20 mouse cellular contexts compared by ENCODE assay signal in the genomic region with DNA sequence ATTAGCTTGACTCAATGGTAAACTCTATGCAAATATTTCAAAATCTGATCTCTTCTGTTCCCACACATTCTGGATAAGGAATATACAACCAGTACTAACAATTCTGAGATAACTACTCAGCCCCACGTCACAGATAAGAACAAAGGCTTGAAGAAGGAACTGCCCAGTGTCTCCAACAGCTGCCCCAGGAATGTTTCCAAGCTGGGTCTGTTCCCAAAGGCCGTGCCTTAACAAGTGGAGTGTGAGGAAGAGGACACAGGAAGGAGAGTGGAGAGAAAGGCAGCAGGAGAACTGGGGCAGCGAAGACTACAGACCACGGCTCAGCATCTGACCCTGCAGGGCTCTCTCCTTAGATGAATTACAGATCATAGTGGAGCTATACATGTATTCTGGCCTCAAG. TPM values are rescaled to one million over a fixed set of nuclear protein-coding genes. Genes with fewer than 3 reads are reported as not detected.
DNase-seq lines count a peak whose midpoint lies in the region; ATAC-seq and TF ChIP-seq lines count a peak whose summit lies in the region.
"Had no signal": no experiment of that assay in that cellular context is flagged by ENCODE, and none has a peak within 500 bp of the region (broad histone marks: within the 10 kb centered on the region; RNA-seq: fewer than 3 reads in every experiment).

No protein-coding gene starts in this region.

- H3K9ac ChIP-seq in lung, postnatal 0 days (replicated peaks; ENCODE audit: low read depth) = no peak overlapping the region
- no peak overlapping the region for H3K9ac ChIP-seq in heart, adult 2 months (ENCODE audit: low read depth, low read length)
- H3K9ac ChIP-seq in heart, embryonic 15.5 days = no peak overlapping the region
- H3K9ac ChIP-seq in kidney, embryonic 16.5 days (replicated peaks; ENCODE audit: low read length) = no peak overlapping the region
- H3K9ac ChIP-seq: embryonic facial prominence, embryonic 15.5 days; neural tube, embryonic 12.5 days; stomach, embryonic 15.5 days had no signal

- peak; percentile 45 for DNase-seq in lung, postnatal 0 days (ENCODE audit: low spot score)
- DNase-seq in lung, postnatal 25 days (ENCODE audit: low spot score) = no peak
- peak; percentile 49 to 64 for DNase-seq in heart, adult 2 months
- no peak for DNase-seq in thymus, postnatal 10 days (ENCODE audit: low spot score in 2 of 2)
- DNase-seq: adrenal gland, postnatal 10 days; cerebellum, adult 2 months; liver; lung, adult 18-20 months; spleen, adult 18-20 months; thymus, postnatal 36 days had no signal

- no peak overlapping the region for H3K4me2 ChIP-seq in lung, postnatal 0 days (replicated peaks; ENCODE audit: low read depth, low read length)
- no peak overlapping the region; the same call in 1 of the 2 replicates for H3K4me2 ChIP-seq in heart, embryonic 15.5 days
- H3K4me2 ChIP-seq in kidney, embryonic 16.5 days (replicated peaks; ENCODE audit: low read depth, low read length) = no peak overlapping the region
- H3K4me2 ChIP-seq: embryonic facial prominence, embryonic 15.5 days; neural tube, embryonic 12.5 days; stomach, embryonic 15.5 days had no signal

- peaks cover 10% of the 10 kb centered on the region; the same call in 1 of the 2 replicates for H3K4me1 ChIP-seq in lung, postnatal 0 days (ENCODE audit: insufficient read depth, low read depth, low read length)
- peaks cover 18% of the 10 kb centered on the region for H3K4me1 ChIP-seq in heart, adult 2 months (ENCODE audit: control insufficient read depth, insufficient read depth, low read length)
- peaks cover 86% of the 10 kb centered on the region for H3K4me1 ChIP-seq in heart, embryonic 15.5 days (replicated peaks)
- H3K4me1 ChIP-seq in small intestine, adult 2 months (ENCODE audit: control insufficient read depth, insufficient read depth, insufficient read length, low read length) = peaks cover 32% of the 10 kb centered on the region
- H3K4me1 ChIP-seq in kidney, embryonic 16.5 days (ENCODE audit: insufficient read depth, low read length) = peaks cover 35% of the 10 kb centered on the region

- no peak overlapping the region for H3K27ac ChIP-seq in lung, postnatal 0 days (ENCODE audit: low read length)
- peak overlapping the region; percentile 45 for H3K27ac ChIP-seq in heart, adult 2 months
- H3K27ac ChIP-seq in heart, embryonic 15.5 days = peak overlapping the region; percentile 78
- H3K27ac ChIP-seq in small intestine, adult 2 months (ENCODE audit: insufficient read depth, low read depth, low read length) = peak overlapping the region; percentile 73
- no peak overlapping the region for H3K27ac ChIP-seq in kidney, embryonic 16.5 days (ENCODE audit: low read length)
- H3K27ac ChIP-seq: embryonic facial prominence, embryonic 15.5 days; hindbrain, embryonic 10.5 days; kidney, postnatal 0 days; layer of hippocampus, adult 2 months; neural tube, embryonic 12.5 days; stomach, embryonic 15.5 days had no signal

- no peak for TF ChIP-seq POLR2A in heart, adult 2 months (IDR thresholded peaks at IDR 0.05; ENCODE audit: insufficient read depth, low read depth, low read length)
- no peak for TF ChIP-seq POLR2A in small intestine, adult 2 months (IDR thresholded peaks at IDR 0.05; ENCODE audit: low read depth, low read length)

- no peaks in the 10 kb centered on the region for H3K79me2 ChIP-seq in heart, adult 2 months (replicated peaks; ENCODE audit: control insufficient read depth, insufficient read depth, low read length)

- no peaks in the 10 kb centered on the region for H3K9me3 ChIP-seq in lung, postnatal 0 days (ENCODE audit: low read length)
- H3K9me3 ChIP-seq in heart, embryonic 15.5 days (replicated peaks) = no peaks in the 10 kb centered on the region
- no peaks in the 10 kb centered on the region for H3K9me3 ChIP-seq in kidney, embryonic 16.5 days (ENCODE audit: low read length)
- H3K9me3 ChIP-seq: embryonic facial prominence, embryonic 15.5 days; hindbrain, embryonic 10.5 days; neural tube, embryonic 12.5 days; stomach, embryonic 15.5 days had no signal

- H3K27me3 ChIP-seq in lung, postnatal 0 days (replicated peaks; ENCODE audit: insufficient read depth, low read length) = no peaks in the 10 kb centered on the region
- H3K27me3 ChIP-seq in heart, adult 2 months (ENCODE audit: control insufficient read depth, insufficient read depth, low read length) = no peaks in the 10 kb centered on the region
- H3K27me3 ChIP-seq in heart, embryonic 15.5 days = no peaks in the 10 kb centered on the region
- H3K27me3 ChIP-seq in small intestine, adult 2 months (ENCODE audit: control insufficient read depth, insufficient read depth, low read length) = no peaks in the 10 kb centered on the region
- no peaks in the 10 kb centered on the region for H3K27me3 ChIP-seq in kidney, embryonic 16.5 days (ENCODE audit: insufficient read depth, low read length)
- H3K27me3 ChIP-seq: embryonic facial prominence, embryonic 15.5 days; neural tube, embryonic 12.5 days; stomach, embryonic 15.5 days had no signal

- H3K36me3 ChIP-seq in lung, postnatal 0 days (ENCODE audit: insufficient read depth, low read length) = no peaks in the 10 kb centered on the region
- H3K36me3 ChIP-seq in heart, adult 2 months (ENCODE audit: control insufficient read depth, insufficient read depth, low read length) = peaks cover 4% of the 10 kb centered on the region
- H3K36me3 ChIP-seq in heart, embryonic 15.5 days = no peaks in the 10 kb centered on the region
- no peaks in the 10 kb centered on the region for H3K36me3 ChIP-seq in small intestine, adult 2 months (ENCODE audit: control insufficient read depth, insufficient read depth, low read length)
- H3K36me3 ChIP-seq in kidney, embryonic 16.5 days (ENCODE audit: insufficient read depth, low read length) = no peaks in the 10 kb centered on the region
- H3K36me3 ChIP-seq: embryonic facial prominence, embryonic 15.5 days; hindbrain, embryonic 10.5 days; neural tube, embryonic 12.5 days; stomach, embryonic 15.5 days had no signal

- 33% methylated on average over 4 of the region's 4 CpGs for WGBS in lung, postnatal 0 days
- 26% methylated on average over 4 of the region's 4 CpGs for WGBS in heart, adult 2 months
- WGBS in heart, embryonic 15.5 days = 15% methylated on average over 4 of the region's 4 CpGs
- WGBS in small intestine, adult 2 months = 18% methylated on average over 4 of the region's 4 CpGs
- WGBS in kidney, embryonic 16.5 days = 71% methylated on average over 4 of the region's 4 CpGs

- H3K4me3 ChIP-seq in lung, postnatal 0 days (ENCODE audit: low read depth, low read length) = no peak overlapping the region
- no peak overlapping the region for H3K4me3 ChIP-seq in heart, adult 2 months
- no peak overlapping the region for H3K4me3 ChIP-seq in heart, embryonic 15.5 days
- H3K4me3 ChIP-seq in small intestine, adult 2 months (ENCODE audit: low read depth, low read length) = no peak overlapping the region
- no peak overlapping the region for H3K4me3 ChIP-seq in kidney, embryonic 16.5 days (ENCODE audit: low read length)
- H3K4me3 ChIP-seq: embryonic facial prominence, embryonic 15.5 days; hindbrain, embryonic 10.5 days; layer of hippocampus, adult 2 months; neural tube, embryonic 12.5 days; stomach, embryonic 15.5 days had no signal

- intact Hi-C loops in heart, adult 2 months (cut with DNase I) = no loop called here

- ATAC-seq in lung, postnatal 0 days = no peak
- ATAC-seq in heart, embryonic 15.5 days (replicated peaks; ENCODE audit: insufficient number of reproducible peaks, insufficient read depth, low FRiP score, low read depth) = no peak
- no peak for ATAC-seq in kidney, embryonic 16.5 days (ENCODE audit: low FRiP score, low TSS enrichment)
- ATAC-seq: forebrain, embryonic 16.5 days had no signal

- peak; percentile 52; the same call in 1 of the 2 replicates for TF ChIP-seq EP300 in lung, postnatal 0 days (IDR thresholded peaks at IDR 0.05)
- no peak for TF ChIP-seq EP300 in heart, adult 2 months (IDR thresholded peaks at IDR 0.05; ENCODE audit: insufficient read depth, low read depth, low read length)

- no peak for TF ChIP-seq CTCF in lung, postnatal 0 days (IDR thresholded peaks at IDR 0.05)
- TF ChIP-seq CTCF in heart, adult 2 months (IDR thresholded peaks at IDR 0.05) = no peak
- TF ChIP-seq CTCF in small intestine, adult 2 months (IDR thresholded peaks at IDR 0.05; ENCODE audit: extremely low read depth, insufficient read length, insufficient replicate concordance, low read depth, low read length) = no peak

RNA-seq across cellular contexts. Expression of gene Stk39, which starts 39.2 kb away (rescaled TPM):
- polyA plus RNA-seq in lung, postnatal 0 days (2015; fragmentation: Nextera tagmentation; extraction: Ambion mirVana) = 11.8 and 12.0 TPM in 2 replicates
- 10 to 100 TPM; 80.9 to 85.2 TPM for total RNA-seq in heart, adult 2 months (2021)
- 26.4 and 34.2 TPM in 2 replicates for polyA plus RNA-seq in heart, adult 2 months (2012; rRNA removed)
- 54.8 and 66.2 TPM in 2 replicates for polyA plus RNA-seq in heart, embryonic 15.5 days (2015; fragmentation: Nextera tagmentation; extraction: Ambion mirVana)
- 4.6 and 4.8 TPM in 2 replicates for polyA plus RNA-seq in small intestine, adult 2 months (2012; rRNA removed)
- polyA plus RNA-seq in kidney, embryonic 16.5 days (2015; fragmentation: Nextera tagmentation; extraction: Ambion mirVana) = 11.7 and 14.9 TPM in 2 replicates

Comparison
In these comparisons a context has a peak if more than half of its experiments do, and no peak if none do; other contexts are left out.
1. DNase-seq: peak in lung, postnatal 0 days (single experiment) and heart, adult 2 months (2 of 2); none in lung, postnatal 25 days (single experiment) and thymus, postnatal 10 days (0 of 2).
2. H3K27ac ChIP-seq: peak in heart, adult 2 months (single experiment), heart, embryonic 15.5 days (single experiment) and small intestine, adult 2 months (single experiment); none in lung, postnatal 0 days (single experiment) and kidney, embryonic 16.5 days (single experiment).